Mouse (Mus musculus): ENCODE data around the gene Tnfrsf21.

GRCm38 (mm10) chr17:43090948-43091724 is 74.8 kb downstream of the Tnfrsf21 start:
- TF ChIP-seq CTCF (IDR thresholded peaks at IDR 0.05; ENCODE audit: control insufficient read depth, insufficient read depth, insufficient replicate concordance, low read depth, low read length) (no peak), POLR2A (IDR thresholded peaks at IDR 0.05; ENCODE audit: control insufficient read depth, low read depth, low read length) (no peak)

Measured in testis, adult 2 months (tissue).